Mouse (Mus musculus) testis, postnatal 14 days (tissue): ENCODE results near the gene Gramd4.
"Not testable (repeated sequence)": the region's sequence is repeated elsewhere in the genome, so short reads cannot be mapped to it uniquely, and the experiment has no call there.

Experiments
- DNase-seq: peaks from one replicate; pipeline ENCODE4 v3.0.0; 2021; ENCODE audit warnings: low spot score

Gramd4 gene

DNA sequence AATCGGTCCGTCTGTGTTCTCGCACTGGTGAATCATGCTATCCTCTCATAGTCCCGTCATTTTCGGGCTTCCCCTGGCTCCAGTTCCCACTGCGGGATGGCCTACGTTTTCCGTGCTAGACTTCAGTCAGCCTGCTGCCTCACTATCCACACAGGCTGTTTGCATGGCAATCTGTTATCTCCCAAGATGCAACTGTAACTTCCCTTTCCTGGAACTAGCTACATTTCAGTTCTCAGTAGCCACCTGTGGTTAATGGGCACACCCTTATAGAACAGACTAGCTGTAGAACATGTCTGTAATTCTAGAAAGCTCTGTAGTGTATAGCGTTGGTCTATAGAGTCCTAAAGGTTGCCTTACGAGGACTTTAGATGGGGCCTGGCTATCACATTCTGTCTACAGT, 6.3 kb upstream of the Gramd4 start:
- DNase-seq = no peak

DNA sequence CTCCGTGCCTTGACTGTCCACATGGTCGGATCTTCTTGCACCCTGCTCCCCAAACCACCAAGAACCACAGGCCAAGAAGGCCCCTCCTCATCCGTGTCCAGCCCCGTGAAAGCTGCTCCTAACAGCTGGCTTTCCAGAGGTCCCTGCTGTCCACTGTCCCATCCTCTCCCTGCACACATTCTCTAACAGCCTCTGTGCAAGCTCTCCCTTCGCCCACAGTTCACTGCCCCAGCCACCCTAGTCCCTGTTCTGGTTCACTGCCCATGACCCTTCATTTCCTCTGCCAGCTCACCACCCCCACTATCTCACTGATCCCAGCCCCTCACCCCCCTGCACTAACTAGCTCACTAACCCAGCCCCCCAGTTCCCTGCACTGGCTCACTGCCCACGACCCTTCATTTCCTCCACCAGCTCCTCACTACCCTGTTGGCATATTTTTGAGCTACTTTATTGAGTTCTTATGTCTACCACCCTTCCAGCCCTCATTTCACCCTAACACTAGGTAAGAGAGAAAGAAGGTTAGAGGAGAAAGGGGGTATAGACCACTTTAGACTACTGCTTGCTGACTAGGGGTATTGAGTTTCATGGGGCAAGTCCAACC, 5.5 kb upstream of the Gramd4 start:
- DNase-seq = no peak

DNA sequence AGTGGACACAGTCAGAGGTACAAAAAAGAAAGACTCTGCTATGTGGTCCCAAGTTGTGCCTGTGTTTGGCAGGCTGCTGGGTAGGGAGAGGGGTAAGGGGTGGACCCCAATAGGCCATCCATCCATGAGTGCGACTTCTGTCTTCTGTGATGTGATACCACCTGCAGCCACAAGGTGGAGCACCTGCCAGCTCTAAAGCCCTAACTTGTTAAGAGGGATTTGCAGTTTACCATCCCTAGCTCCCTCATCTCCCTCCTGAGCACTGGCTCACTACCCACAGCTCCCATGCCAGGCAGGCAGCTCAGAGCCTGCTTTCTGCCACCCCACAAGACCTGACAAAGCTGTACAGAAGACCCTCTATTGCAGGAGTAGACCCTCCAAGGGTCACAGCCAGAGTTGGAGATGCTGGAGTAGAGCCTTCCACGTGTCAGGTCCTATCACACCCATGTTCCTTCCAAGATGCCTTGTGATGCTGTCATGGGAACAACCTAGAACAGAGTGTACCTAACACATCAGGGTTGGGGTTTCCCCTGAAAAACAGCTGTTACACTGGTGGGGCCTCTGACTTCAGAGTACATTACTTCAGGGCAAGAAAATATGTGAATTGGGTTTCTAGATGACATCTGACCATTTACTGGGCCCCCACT, 3.5 kb upstream of the Gramd4 start:
- DNase-seq = peak; percentile 63

DNA sequence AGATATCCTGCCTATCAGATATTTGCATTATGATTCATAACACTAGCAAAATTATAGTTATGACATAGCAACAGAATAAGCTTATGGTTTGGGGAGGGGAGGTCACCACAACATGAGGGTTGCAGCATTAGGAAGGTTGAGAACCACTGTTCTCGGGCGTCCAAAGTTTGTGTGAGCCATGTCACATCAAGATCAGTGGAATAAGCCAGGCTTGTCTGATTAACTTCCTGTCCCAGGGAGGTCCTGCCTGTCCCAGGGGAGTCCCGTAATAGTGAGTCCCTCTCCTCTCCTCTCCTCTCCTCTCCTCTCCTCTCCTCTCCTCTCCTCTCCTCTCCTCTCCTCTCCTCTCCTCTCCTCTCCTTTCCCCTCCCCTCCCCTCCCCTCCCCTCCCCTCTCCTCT, 2.6 kb upstream of the Gramd4 start:
- not testable (repeated sequence) for DNase-seq

DNA sequence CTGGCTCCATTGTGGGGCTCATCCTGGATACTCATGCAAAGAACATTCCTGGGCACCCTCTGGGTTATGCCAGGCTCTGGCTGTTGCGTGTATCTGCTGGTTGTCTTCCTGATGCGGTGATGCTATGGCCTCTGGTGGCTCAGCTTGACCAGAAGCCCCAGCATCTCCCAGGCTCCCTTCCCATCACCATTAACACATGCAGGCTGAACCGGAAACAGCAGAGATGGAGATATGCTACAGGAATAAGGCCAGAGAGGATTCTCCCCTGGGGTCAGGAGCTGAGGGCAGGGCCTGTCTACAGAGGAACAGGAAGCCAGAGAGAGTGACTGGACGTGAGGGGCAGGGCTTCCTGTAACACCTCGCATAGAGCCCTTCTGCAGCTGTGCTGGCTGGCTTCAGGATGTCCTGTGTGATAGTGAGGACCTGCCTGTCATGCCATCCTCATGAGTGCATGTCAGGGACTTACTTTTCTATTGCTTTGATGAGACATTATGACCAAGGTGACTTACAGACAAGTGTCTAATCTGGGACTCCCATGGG, 1.2 kb upstream of the Gramd4 start:
- DNase-seq = no peak

DNA sequence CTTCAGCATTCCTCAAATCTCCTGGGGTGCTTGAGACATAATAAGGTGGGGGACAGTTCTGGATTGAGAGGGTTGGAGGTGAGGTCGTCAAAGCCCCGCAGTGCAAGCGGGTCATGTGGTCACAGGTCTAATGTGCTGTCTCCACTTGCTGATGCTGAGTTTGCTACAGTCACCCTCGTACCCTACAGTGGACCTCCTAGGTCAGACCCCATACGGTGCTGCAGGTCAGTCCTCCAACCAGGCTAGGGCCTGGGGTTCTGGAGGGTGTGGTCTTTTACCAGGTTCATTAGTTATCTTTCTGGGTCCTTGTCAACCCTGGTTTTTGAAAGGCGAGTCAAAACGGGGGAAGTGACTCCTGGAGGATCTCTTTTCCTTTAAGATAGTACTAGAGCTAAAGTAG, 413 bp downstream of the Gramd4 start:
- DNase-seq = no peak

DNA sequence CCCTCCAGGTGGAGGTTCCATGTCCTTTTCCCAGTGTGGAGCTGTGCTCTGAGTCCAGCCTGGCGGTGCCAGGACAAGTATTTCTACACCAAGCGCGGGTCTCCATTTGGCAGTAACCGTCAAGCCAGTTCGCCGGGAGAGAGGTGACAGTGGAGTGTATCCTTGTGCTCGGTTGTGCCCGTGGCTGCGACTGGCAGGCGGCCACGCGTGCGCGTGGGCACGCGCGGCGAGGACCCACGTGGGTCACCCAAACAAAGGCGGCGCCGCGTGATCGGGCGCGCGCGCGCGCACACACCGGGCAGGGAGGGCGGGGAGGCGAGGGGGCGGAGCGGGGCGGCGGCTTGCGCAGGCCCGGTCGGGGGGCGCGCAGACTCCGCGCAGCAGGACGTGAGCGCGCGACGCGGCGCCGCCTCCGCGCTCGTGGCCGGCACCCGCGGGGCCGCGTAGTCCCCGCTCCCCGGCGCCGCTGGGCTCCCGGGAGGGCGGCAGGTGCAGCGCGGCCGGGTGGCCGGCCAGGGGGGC, 960 bp downstream of the Gramd4 start:
- DNase-seq = peak; percentile 71

DNA sequence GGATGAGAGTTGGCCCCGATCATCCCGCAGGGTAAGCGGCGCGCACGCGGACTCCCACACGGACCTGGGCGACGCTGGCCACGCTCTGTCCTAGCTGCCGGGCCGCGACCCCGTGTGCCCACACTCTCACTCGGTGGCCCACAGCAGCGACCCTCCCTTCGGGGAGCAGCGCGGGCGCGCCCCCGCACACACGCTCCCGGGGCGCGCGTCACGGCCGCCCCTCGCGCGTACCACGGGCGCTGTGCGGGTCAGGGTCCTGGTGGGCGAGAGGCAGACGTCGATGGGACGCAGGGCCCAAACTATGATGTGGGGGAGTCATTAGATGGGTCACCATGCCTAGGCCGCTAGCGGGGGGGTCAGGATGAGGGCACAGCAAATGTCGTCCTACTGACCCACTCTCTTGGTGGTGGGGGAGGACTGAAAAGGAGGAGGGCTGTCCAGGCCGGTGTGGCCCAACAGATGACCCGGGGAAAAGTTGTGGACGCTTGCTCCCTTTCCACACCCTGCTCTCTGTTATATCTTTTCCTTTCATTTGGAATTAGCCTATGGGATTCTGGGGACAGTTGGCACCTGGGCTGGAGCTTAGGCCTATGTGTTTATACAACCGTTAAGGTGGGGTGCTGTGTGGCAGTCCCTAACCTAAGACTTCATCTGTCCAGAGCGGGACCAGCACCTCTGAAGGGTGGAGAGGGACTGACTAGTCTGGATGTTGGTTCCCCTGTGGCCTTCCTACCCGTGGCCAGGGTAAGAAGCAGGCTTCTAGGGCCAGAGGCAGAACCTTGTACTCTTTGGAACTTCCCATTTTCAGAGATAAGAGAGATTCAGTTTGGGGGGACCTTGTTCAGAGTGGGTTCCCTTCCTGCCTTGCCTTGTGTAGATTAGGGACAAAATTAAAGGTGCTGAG, 1.7 kb downstream of the Gramd4 start:
- DNase-seq = no peak

DNA sequence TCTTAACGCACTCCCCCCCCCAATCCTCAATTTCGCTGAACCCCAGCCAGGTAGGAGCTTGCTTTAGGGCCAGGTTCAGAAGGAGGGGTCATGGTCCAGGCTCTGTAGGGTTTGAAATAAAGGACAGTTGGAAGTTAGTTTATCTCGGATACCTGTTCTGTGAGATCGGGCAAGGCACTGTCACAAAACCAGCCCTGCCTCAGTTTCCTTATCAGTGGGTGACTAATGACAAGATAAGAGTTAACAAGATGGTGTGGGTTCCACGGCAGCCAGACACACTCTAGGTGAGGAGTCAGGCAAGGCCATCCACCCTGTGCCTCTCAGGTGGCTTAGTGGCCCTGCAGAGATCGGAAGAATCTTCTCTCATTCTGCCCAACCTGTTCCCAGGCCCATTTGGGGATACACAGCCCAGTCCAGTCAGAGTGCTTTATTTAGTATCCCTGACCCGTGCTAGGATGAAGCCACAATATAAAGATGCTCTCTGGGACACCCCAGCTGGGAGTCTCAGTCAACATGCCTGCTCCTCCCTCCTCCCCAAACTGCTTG, 2.4 kb downstream of the Gramd4 start:
- no peak for DNase-seq

DNA sequence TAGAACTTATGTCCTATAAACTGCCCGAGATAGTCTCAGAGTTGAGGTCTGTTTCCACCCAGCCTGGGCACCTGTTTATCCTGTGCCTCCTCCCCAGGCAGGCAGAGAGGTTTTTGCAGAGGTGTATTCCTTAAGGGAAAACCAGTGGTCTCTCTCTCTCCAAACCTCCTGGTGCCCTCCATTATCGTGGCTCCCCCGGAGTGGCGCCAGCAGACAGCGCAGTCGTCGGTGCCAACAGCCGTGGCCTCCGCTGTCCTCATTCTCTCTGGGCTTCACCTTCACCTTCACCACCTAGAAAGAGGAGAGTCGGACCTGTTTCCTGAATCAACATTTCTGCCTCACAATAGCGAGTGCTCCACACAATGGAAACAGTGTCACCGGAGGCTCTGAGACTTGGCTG, 3.1 kb downstream of the Gramd4 start:
- no peak for DNase-seq

DNA sequence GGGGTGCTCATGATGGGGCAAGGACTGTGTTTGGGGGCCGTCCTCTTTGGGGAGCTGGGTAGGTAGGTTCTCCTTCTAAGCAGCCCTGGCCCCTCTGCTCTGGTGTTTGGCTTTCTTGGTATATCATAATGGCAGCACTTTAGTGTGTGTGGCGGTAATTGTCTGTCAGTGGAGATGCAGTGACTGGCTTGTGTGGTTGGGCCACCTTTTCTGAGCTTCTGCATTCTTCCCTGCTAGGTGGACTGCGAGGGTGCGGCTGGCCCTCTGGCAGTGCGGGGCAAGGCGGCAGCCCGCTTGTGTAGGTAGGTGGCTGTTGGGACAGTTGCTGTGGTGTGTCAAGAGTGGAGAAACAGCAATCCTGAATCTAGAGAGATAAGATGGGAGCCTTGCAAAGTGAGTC, 3.7 kb downstream of the Gramd4 start:
- no peak for DNase-seq

DNA sequence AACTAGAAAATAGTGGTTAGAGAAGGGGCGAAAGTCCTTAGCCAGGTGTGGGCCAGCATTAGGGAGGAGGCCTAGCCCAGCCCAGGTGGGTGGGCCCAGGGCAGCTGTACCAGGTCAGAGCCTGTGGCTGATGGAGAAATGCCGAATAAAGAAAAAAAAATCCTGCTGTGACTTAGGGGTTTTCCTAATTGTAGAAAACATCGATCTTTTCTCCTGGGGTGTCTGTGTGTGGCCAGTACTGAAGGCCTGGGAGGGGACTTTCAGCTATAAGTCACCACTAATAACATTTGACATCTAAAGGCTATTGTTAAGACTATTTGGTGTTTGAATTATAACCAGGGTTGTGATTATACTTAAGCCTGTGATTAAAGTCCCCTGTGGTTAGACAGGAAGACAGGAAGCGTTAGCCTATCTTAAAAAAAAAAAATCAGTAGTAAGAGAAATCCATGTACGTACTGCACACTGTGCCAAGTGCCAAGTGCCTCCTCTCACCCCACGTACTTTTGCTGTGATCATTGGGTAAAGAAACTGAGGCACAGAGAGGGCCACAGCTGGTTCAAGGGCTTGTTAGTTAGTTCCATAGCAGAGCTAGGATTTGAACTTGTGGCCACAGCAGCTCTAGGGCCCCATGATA, 4.5 kb downstream of the Gramd4 start:
- DNase-seq = no peak

DNA sequence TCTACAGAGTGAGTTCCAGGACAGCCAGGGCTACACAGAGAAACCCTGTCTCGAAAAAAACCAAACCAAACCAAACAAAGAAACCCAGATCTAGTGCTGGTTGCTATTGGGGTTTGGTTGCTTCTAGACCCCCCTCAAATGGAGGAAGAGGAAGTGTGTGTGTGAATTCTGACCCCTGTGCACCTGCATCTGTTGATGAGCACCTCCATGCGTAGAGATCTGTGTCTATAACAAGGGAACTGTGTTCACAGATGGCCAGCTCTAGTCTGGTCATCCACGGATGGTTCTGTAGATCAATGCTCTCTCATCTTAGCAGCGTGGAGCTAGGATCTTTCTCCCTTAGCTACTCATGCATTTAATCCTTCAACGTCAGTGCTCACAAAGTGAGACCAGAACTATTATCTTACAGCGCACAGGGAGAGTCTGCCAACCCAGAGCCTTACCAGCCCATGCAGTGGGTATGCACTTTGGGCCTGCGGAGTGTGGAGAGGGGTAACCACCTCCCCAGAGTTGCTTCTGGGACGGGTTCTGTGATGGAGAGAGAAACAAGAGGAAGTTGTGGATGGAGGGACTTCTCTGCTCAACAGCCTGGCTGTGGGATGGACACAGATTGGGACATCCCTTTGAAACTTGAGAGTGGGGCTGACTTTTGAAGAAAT, 6.8 kb downstream of the Gramd4 start:
- DNase-seq = no peak

DNA sequence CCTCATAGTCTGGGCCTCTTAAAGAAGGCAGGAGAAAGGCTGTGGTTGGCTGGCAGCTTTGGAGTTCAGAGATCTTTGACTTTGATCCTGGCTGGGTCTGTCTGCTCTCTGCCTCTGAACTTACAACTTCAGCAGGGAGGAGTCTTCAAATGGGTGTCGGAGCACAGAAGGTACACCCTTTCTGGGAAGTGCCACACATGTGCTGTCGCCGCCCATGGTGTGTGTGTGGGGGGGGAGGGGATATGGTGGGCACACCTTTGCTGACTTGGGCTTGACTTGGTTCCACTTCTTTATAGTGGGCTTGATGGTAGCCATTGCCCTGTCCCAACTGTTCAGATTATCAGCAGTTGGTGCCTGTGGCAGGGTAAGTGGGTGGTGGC, 7.3 kb downstream of the Gramd4 start:
- no peak for DNase-seq

DNA sequence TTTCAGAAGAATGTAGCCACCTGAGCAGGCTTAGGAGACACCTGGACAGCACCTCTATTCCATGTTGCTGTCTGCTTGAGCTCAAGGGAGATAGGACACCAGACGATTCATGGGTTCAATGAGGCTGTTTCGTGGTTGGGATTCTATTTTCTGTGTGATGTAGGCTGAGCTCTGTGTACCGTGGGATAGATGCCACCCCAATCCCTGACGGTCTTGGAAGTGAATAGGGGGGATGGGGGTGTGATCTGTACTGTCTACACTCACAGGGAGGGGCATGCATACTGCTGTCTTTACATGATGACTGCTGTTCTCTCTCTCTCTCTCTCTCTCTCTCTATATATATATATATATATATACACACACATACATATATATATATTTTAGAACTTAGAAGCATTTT, 7.9 kb downstream of the Gramd4 start:
- no peak for DNase-seq

DNA sequence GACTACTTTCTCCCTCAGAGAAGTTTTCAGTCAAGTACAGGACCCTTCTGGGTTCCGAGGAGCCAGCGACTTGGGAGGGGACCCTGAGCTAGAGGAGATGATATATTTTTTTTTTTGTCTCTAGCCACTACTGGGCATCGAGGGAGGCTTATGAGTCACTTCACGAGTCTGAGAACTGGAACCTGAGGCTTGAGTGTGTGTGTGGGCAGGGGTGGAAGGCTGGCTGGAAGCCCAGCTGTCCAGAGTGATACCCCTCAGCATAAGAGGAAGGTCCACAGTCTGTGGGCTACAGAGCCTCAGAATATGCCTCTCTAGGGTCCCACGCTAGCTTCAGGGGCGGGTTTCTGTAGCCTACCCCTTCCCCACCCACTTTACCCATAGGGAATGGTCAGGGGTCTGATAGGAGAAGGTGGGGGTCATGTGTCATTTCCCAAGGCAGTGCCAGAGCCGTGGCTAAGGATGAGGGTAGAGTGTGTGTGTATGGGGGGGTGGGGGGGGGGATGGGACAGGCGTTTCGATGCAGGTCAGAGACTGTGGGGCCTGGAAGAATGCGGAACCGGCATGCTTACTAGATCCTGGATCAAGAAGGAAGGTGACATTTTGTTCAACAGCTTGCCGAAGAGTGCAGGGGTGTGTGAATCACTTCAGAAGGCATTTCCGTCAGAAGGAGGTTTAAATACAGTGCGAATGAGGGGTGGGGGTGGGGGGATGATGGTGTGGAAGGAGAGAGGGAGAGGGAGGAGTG, 9.5 kb downstream of the Gramd4 start:
- no peak for DNase-seq

DNA sequence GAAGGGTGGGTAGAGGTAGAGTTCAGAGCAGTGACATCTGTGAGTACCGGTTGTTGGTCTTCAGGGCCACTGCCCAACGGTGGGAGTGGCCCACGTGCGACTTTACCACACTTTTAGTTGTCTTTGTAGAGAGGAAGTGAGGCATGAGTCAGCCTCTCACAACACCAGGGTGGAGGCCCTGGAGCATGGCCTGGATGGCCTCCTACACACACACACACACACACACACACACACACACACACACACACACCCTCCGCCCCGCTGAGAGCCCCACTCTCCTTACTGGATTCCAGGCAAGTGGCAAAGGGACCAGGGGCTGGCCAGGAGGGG, 10.1 kb downstream of the Gramd4 start:
- DNase-seq = no peak

DNA sequence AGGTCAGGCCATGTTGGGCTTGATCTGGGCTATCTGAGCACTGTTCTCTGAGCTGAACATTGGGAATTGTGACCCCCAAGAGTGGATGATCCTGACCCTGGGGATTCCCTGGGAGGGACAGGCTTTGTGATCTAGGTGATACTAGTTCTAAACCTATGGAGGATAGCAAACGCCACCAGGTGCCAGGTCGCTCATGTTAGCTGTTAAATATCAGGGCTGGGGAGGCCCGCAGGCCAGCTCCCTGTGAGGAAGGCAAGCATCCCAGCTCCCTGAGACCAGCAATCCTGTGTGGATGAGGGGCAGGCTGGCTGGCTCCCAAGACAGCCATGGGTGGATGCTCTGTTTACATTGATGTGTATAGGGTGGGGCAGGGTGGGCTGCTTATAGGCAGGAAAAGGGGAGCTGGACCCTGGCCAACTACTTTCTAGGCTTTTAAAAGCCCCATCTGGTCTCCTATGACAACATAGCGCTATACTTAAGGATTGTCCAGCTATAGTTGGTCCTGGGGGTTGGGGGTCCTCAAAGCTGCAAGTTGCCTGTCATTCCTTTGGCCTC, 10.5 kb downstream of the Gramd4 start:
- DNase-seq = no peak

DNA sequence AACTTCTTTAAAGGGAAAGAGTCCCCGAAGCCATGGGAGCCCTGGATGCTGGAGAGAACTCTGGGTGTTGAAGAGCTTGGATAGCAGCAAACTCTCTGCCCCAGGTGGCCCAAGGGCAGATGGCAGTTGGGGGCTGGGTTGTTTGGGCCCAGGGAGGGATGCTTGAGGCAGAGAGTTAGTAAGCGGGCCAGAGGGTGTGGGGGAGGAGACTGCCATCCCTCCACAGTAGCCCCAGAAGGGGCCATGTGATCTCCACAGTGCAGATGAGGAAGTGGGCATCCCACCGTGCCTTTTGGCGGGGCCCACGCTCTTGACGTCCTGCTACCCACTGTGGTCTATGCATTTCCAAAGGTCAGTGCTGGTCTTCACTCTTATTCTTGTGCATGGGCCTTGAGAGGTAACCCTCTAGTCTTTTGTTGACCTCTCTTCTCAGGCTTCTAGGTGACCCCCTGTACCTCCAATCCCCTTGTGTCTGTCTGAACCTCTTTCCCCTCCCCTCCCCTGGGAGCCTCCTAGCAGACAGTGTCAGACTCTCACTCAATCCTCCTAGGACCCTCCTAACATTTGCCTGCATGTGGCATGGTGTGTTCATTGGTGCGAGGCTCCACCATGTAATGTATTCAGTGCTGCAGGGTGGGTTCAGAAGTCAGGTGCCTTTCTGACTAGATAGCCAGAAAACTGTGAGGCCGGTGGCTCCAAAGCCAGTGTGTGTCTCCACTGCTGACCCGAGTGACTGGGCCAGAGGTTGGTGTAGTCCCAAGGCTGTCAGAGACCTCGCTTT, 11.7 kb downstream of the Gramd4 start:
- no peak for DNase-seq

DNA sequence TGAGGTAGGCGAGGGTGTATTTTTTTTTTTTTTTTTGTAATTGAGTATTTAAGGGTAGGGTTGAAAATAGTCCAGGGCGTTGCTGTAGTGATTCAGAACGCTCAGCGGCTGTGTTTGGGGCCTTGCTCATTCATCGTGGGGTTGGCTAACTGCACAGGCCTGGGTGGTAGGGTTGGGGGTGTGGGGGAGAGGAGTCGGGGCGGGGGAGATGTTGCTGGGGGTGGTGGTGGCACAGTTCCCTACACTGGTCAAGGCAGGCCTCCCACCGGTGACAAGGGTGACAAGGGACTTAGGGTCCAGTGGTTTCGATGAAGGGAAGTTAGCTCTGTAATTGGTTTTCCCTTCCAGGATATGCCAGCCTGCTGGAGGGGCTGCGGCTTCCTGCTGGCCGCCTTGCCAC, 12.9 kb downstream of the Gramd4 start:
- DNase-seq = no peak
